Mouse (Mus musculus) heart, adult 8-10 months (tissue): ENCODE data around the gene Tcerg1l. TPM values are rescaled to one million over a fixed set of nuclear protein-coding genes. Genes with fewer than 3 reads are reported as not detected.

Experiments used
- DNase-seq: peaks from one replicate; pipeline ENCODE4 v3.0.0; 2022; ENCODE audit warnings: low spot score
- total RNA-seq, 4 experiments: library from RNA; stranded (reverse); gene quantifications; 2 replicates each; pipeline ENCODE4 v1.2.4; 2022

The Tcerg1l gene
- total RNA-seq, 4 experiments from 2014 or later: not detected

GRCm38 (mm10) chr7:138217556-138218098 is 179.9 kb downstream of the Tcerg1l start:
- no peak for DNase-seq

GRCm38 (mm10) chr7:138215177-138215830 is 182.2 kb downstream of the Tcerg1l start:
- DNase-seq: no peak

GRCm38 (mm10) chr7:138214710-138215109 is 182.8 kb downstream of the Tcerg1l start:
- DNase-seq: no peak

GRCm38 (mm10) chr7:138209769-138210168 is 187.8 kb downstream of the Tcerg1l start:
- no peak for DNase-seq

GRCm38 (mm10) chr7:138205124-138205523 is 192.4 kb downstream of the Tcerg1l start:
- no peak for DNase-seq

- DNase-seq: no peak
These were observed 195.2 kb downstream of the Tcerg1l start for GRCm38 (mm10) chr7:138202162-138202832.

GRCm38 (mm10) chr7:138199333-138200058 is 198.0 kb downstream of the Tcerg1l start:
- DNase-seq: no peak

- no peak for DNase-seq
These were observed 201.4 kb downstream of the Tcerg1l start for GRCm38 (mm10) chr7:138196139-138196538.

GRCm38 (mm10) chr7:138184197-138184596 is 213.3 kb downstream of the Tcerg1l start:
- no peak for DNase-seq

- no peak for DNase-seq
These were observed 215.3 kb downstream of the Tcerg1l start for GRCm38 (mm10) chr7:138182216-138182615.

GRCm38 (mm10) chr7:138178617-138179016 is 218.9 kb downstream of the Tcerg1l start:
- no peak for DNase-seq

GRCm38 (mm10) chr7:138176026-138176425 is 221.5 kb downstream of the Tcerg1l start:
- peak; percentile 21 for DNase-seq

- no peak for DNase-seq
These were observed 227.1 kb downstream of the Tcerg1l start for GRCm38 (mm10) chr7:138170389-138170788.
